Mouse (Mus musculus) gastrocnemius, adult 2 months (tissue): ENCODE data around the gene Gab1. TPM values are rescaled to one million over a fixed set of nuclear protein-coding genes. Genes with fewer than 3 reads are reported as not detected.

Experiments
- DNase-seq: peaks from one replicate; pipeline ENCODE4 v3.0.0; 2022
- H3K27ac ChIP-seq: fragments of 200-600 bp; 2 replicates; pipeline ENCODE4 v1.8.1; 2022; ENCODE audit warnings: mild to moderate bottlenecking
- H3K4me3 ChIP-seq: fragments of 200-600 bp; 2 replicates; pipeline ENCODE4 v1.8.1; 2022; ENCODE audit warnings: mild to moderate bottlenecking, moderate library complexity
- CTCF ChIP-seq: fragments of 200-600 bp; IDR thresholded peaks from 2 replicates; pipeline ENCODE4 v1.8.1; 2022; ENCODE audit warnings: antibody characterized with exemption, mild to moderate bottlenecking, moderate library complexity
- intact Hi-C: fragments of 180-260 bp; cut with DNase I; formaldehyde crosslinking; loops from one replicate; pipeline ENCODE4 v1.15.1; 2025
- total RNA-seq, 2 experiments: library from RNA; stranded (reverse); gene quantifications; 2 replicates each; pipeline ENCODE4 v1.2.3; 2021

Gene Gab1
- total RNA-seq, 2 experiments from 2014 or later = 11.7 to 14.3 TPM

DNA sequence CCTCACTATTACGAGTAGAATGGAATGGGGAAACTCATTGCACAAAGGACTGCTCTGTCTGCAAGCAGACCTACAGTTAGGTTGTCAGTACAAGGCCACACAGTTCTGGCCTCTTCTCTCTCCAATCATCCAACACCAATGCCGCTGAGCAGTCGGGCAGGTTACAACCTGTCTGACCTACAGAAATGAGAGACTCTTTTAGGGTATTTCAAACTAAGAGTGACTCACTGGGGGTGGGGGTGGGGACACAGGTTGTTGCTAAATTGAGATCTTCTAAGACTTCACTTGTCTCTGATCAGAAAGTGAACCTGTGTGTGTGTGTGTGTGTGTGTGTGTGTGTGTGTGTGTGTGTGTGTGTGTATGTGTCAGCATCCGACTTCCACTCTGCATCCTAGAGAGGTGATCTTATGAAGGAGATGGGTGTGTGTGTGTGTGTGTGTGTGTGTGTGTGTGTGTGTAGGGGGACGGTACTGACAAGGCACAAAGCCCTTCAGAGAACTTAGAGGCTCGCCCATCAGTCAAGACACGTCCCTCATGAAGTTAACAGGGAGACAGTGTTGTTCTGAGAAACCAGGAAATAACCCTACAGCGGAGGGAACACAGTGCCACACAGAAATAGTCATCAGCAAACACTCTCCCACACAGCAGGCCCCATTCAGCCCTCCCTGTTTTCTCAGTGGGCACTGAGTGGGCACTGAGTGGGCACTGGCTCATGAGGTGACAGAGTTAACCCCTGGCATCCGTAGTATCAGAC is 27.7 kb downstream of the Gab1 start:
- intact Hi-C loops = no loop called here
- Histone ChIP-seq H3K27ac (peak overlapping the region; percentile 56), H3K4me3 (no peak overlapping the region)
- DNase-seq = no peak
- TF ChIP-seq CTCF = no peak

DNA sequence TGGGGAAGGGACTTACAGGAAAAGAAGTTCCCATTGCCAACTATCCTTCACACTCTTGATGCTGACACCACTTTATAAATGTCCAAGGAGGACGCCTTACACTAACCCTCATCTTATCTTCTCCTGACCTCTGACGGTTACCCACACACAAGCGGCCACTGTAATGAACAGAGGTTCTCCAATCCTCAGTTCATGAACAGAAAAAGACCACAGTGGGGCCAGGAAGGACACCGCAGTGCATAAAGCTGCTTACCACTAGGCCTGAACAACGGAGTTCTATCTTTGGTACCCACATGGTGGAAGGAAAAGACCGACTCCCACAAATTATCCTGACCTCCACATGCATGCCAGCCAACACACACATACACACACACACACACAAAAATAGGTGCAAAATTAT is 28.7 kb downstream of the Gab1 start:
- intact Hi-C loops = no loop called here
- no peak for TF ChIP-seq CTCF
- no peak for DNase-seq
- Histone ChIP-seq H3K27ac (peak overlapping the region; percentile 28; the same call in 1 of the 2 replicates), H3K4me3 (no peak overlapping the region)

DNA sequence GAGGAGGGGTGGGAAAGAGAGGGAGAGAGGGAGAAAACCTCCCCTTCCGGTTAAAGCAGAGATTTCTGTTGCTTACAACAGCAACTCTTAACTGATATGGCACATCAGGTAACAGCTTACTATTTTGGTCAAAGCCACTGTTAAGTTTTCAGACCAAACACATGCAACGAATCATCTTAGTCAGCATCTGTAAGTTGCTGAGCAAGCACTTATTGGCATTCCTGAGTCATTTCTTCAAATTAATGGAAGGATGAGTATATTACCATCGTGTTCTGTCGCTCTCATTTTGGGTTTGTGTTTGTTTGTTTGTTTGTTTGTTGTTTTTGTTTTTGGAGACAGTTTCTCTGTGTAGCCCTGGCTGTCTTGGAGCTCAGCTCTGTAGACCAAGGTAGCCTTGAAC is 30.3 kb downstream of the Gab1 start:
- intact Hi-C loops = no loop called here
- Histone ChIP-seq H3K4me3 (no peak overlapping the region), H3K27ac (no peak overlapping the region)
- no peak for DNase-seq
- no peak for TF ChIP-seq CTCF

DNA sequence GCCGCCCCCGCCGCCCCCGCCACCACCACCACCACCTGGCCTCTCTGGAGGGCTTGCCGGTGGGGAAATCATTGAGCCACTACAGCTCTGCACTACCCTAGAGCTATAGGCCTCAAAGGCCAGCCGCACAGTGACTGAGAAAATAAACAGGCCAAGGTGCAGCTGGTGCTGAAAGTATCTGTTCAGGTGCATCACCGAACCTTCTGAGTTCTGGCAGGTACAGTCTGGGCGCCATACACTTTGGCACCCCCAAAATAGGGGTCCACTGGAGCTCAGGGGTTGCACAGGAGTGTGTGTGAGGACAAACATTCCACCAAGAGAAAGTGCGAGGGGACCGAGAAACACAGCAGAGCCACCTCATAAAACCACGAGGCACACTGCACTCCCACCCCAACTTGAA is 31.7 kb downstream of the Gab1 start:
- TF ChIP-seq CTCF = no peak
- intact Hi-C loops = loop anchor here (5.0 kb wide), 1 partner anchor 36 kb away; no protein-coding TSS in a partner anchor
- no peak for DNase-seq
- peak overlapping the region; percentile 83 for H3K27ac ChIP-seq
- peak overlapping the region; percentile 65 for H3K4me3 ChIP-seq

DNA sequence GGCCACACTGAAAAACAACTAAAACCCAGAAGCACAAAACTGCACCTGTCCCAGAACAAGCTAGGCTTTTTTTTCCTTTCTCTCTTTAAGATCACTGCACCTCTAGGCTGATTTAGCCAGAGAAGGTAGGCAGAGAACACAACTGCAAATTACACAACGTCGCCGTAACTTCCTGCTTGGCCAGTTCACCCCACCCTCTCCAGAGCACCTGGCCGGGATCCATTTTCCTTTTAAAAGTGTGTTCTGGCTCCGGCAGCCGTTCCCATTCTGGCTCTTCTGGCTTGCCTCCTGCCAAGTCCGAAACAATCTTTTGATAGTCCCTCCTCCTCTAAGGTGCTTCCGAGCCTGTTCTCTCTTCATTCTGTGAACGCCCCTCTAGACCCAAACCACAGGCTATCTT is 32.4 kb downstream of the Gab1 start:
- Histone ChIP-seq H3K27ac (peak overlapping the region; percentile 83), H3K4me3 (peak overlapping the region; percentile 65)
- intact Hi-C loops = loop anchor here (5.0 kb wide), 1 partner anchor 36 kb away; no protein-coding TSS in a partner anchor
- DNase-seq = peak; percentile 84
- no peak for TF ChIP-seq CTCF

DNA sequence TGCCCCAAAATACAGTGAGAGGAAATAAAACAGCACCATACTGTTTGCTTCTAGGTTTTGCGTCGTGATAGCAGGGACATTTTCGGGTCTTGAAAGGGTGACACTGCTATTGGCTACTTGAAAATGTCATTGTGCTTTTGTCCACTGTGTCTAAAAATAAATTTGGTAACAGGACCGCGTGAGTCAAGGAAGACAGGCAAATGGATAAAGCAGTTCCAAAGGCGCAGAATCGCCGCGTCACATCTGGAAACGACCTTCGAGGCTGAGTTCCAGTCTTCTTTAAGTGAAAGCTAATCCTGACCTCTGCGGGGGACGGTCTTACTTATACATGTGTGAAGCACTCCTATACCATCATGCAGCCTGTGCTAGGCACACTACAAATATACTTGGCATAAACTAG is 35.0 kb downstream of the Gab1 start:
- intact Hi-C loops = loop anchor here (5.0 kb wide), 1 partner anchor 33 kb away; no protein-coding TSS in a partner anchor
- peak overlapping the region; percentile 26 for H3K4me3 ChIP-seq
- H3K27ac ChIP-seq = peak overlapping the region; percentile 48

DNA sequence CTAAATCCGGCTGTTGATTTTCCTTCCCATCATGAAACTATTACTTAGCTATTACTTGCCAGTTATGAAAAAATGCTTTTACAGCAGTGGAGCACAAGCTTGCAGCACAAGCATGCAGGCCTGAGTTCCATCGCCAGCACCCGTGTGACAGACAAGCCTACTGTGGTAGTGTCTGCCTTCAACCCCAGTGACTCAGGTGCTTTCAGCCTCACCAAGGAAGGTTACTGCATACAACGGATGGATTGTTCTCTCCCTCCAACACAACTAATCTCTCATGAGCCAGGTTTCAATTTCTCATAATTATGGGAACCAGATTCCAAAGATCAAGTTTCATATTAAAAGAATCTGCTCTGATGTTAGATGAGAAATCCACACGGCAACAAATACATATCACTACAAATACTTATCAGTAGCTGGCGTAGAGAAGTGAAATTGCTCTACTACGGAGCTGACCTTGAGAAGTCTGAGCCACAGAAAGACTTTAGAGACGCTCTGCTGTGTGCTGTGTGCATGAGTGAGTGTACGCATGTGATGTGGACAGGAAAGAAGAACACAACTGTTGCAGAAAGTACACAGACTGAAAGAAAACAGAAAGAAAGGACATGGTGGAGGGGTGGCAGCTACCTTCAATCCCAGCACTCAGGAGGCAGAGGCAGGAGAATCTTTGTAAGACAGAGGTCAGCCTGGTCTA is 36.4 kb downstream of the Gab1 start:
- DNase-seq = no peak
- TF ChIP-seq CTCF = no peak
- peak overlapping the region; percentile 52 for H3K27ac ChIP-seq
- intact Hi-C loops = no loop called here
- H3K4me3 ChIP-seq = no peak overlapping the region

More for the DNA sequence above, 35.0 kb downstream of the Gab1 start:
- DNase-seq = peak; percentile 39
- TF ChIP-seq CTCF = no peak

DNA sequence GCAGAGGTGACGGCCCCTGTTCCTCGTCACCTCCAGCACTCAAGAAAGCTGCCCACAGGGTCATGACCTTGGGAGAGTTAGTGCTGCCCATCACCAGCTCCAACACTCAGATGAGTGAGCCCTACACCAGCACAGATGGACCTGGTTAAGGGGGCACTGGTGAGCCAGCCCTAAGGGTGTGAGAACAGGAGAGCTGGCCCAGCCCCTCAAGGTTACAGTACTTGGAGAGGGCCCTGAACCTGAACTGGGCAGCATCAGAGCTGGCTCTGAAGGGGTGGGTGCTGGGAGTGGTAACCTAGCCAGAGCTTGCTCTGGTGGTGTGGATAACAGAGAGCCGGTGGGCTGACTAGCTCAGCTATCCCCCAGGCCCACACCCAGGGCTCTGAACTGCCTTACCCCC is 37.8 kb downstream of the Gab1 start:
- DNase-seq = no peak
- intact Hi-C loops = no loop called here
- no peak overlapping the region for H3K4me3 ChIP-seq
- H3K27ac ChIP-seq = 0 out of 2 replicates have a peak overlapping the region, but pooled peaks have one; percentile 7
- no peak for TF ChIP-seq CTCF

DNA sequence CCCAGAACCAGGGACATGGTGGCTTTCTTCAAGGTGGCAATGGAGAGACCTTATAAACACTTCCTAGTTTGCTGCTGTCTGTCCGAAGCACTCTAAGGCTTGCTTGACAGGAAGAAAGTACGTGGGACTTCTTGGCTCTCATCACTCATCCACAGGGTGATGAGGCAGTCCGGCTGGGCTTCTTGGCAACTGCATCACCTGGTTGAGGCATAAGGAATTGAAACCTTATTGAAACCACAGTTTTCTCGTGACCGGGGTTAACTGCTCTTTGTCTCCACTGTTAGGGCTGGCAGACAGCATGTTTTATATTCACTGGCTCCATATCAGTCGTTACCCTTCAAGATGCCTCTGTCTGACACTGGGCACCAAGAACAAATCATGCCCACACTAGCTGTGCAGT is 40.2 kb downstream of the Gab1 start:
- no peak overlapping the region; the same call in 1 of the 2 replicates for H3K27ac ChIP-seq
- no peak for TF ChIP-seq CTCF
- H3K4me3 ChIP-seq = no peak overlapping the region
- intact Hi-C loops = no loop called here
- no peak for DNase-seq

DNA sequence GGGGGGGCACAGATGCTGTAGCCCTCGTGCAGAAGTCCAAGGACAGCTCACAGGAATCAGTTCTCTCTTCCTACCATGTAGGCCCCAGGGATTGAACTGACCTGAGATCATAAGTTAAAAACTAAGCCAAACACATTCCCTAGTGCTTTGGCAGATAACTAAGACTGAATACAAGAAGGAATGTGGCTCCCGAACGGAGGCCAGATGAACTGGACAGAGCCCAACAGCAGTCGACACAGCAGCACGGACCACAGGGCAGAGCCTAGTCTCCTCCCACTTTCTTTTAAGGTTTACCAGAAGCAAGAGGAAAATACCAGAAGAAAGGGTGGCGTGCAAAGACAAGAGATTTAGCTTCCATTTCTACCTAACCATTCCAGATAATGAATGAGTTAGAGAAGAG is 42.1 kb downstream of the Gab1 start:
- DNase-seq = peak; percentile 70
- TF ChIP-seq CTCF = no peak
- Histone ChIP-seq H3K27ac (peak overlapping the region; percentile 66), H3K4me3 (peak overlapping the region; percentile 10; the same call in 1 of the 2 replicates)
- intact Hi-C loops = no loop called here

DNA sequence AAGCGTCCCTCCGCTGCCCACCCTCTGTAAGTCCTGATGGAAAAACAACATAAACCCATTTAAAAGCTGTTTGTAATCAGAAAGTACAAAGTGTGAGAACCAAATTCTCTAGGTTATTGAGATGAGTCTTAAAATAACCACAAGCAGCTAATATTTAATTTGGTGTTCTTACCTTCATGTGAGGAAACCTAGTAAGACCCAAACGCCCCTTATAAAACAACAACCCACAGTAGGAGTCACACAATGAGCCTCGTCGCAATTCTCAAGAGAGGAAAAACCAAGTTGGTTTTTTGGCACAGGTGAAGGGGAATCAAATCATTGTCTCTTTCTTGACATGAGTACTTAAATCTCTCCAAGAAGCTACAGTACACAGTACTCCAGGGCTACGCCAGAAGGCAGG is 44.9 kb downstream of the Gab1 start:
- Histone ChIP-seq H3K27ac (peak overlapping the region; percentile 28), H3K4me3 (no peak overlapping the region)
- intact Hi-C loops = no loop called here
- TF ChIP-seq CTCF = no peak
- no peak for DNase-seq

DNA sequence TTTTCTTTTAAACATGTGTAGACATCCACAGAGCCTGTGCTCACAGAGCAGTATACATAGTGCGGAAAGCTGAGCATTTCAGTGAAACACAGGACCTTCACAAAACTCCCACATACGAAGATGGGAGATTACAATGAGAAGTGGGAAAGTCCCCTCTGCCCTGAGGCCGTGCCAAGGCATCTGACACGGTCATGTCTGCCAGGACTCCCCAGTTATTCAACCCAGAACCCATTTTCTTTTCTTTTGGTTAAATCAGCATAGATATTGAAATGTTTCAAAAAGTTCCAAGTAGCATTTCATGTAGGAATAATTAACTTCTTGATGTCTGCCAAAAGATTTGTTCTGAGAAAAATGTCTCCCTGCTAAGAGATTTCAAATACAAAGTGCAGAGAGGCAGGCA is 45.9 kb downstream of the Gab1 start:
- DNase-seq = no peak
- no peak overlapping the region for H3K4me3 ChIP-seq
- H3K27ac ChIP-seq = peak overlapping the region; percentile 9; the same call in 1 of the 2 replicates
- intact Hi-C loops = no loop called here
- TF ChIP-seq CTCF = no peak

DNA sequence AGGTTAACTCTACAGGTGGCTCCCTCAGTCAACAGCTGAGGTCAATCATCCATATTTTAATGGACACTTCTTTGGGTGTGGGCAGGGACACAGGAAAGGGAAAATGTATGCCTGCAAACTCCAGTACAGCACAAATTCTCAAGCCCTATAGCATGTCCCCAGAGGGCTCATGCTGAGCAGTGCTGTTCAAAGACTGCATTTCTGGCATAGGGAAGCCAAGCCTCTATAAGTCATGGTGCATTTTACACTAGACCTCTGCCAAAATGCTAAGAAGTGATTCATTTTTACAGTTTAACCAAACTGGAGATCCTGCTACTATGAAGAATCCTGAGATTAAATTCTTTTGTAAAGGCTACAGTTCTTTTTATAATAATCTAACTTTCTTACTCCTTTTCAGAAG is 47.8 kb downstream of the Gab1 start:
- Histone ChIP-seq H3K4me3 (no peak overlapping the region), H3K27ac (no peak overlapping the region)
- TF ChIP-seq CTCF = no peak
- intact Hi-C loops = no loop called here
- DNase-seq = no peak
